Mouse (Mus musculus) macrophage (primary cell): ENCODE results near the gene Poc5. TPM values are rescaled to one million over a fixed set of nuclear protein-coding genes. Genes with fewer than 3 reads are reported as not detected.

Experiments
- H3K27ac ChIP-seq: fragments of 350-480 bp; formaldehyde crosslinking; 2 replicates; pipeline ENCODE4 v1.9.0; 2021
- H3K36me3 ChIP-seq: fragments of 350-480 bp; formaldehyde crosslinking; 2 replicates; pipeline ENCODE4 v1.9.0; 2021; ENCODE audit errors: inconsistent target
- H3K4me3 ChIP-seq: fragments of 350-480 bp; formaldehyde crosslinking; 2 replicates; pipeline ENCODE4 v1.9.0; 2021; ENCODE audit errors: inconsistent target
- H3K79me2 ChIP-seq: fragments of 350-480 bp; formaldehyde crosslinking; 2 replicates; pipeline ENCODE4 v1.9.0; 2021; ENCODE audit errors: inconsistent target
- WGBS: methylation state at CpG from one replicate; pipeline ENCODE4 v1.1.7; 2026; ENCODE audit warnings: inconsistent platforms; ENCODE audit not compliant: missing documents; 5-methylcytosine and 5-hydroxymethylcytosine counted together
- polyA plus RNA-seq: library from polyadenylated mRNA; stranded (reverse); fragments of 250-400 nt; gene quantifications from 3 replicates; pipeline ENCODE4 v1.2.4, GENCODE M21; 2018; ENCODE audit warnings: inconsistent platforms
- total RNA-seq, 78 experiments: library from RNA; depleted of rRNA; stranded (reverse); fragments of 250-400 nt; gene quantifications; 1 replicate in 9 of 78; 2 replicates in 24 of 78; 3 replicates in 43 of 78; 4 replicates in 2 of 78; pipeline ENCODE4 v1.2.4; 2018; ENCODE audit warnings: inconsistent platforms in 56 of 78

The Poc5 gene
- total RNA-seq (2018; cell fraction: chromatin; rRNA removed): 10 to 100 TPM in 21 of 26 experiments, 1 to 10 TPM in 5; 4.9 to 47.5 (median 23.9) TPM
- 10 to 100 TPM in 2 of 26 experiments, 1 to 10 TPM in 24; 2.9 to 10.6 (median 7.1) TPM for total RNA-seq (2018; cell fraction: cytosol; rRNA removed)
- 10 to 100 TPM in 17 of 26 experiments, 1 to 10 TPM in 9; 5.0 to 31.4 (median 13.4) TPM for total RNA-seq (2018; cell fraction: nucleus; rRNA removed)
- polyA plus RNA-seq: 4.6 to 6.2 TPM (median 4.9 TPM) in 3 replicates

DNA sequence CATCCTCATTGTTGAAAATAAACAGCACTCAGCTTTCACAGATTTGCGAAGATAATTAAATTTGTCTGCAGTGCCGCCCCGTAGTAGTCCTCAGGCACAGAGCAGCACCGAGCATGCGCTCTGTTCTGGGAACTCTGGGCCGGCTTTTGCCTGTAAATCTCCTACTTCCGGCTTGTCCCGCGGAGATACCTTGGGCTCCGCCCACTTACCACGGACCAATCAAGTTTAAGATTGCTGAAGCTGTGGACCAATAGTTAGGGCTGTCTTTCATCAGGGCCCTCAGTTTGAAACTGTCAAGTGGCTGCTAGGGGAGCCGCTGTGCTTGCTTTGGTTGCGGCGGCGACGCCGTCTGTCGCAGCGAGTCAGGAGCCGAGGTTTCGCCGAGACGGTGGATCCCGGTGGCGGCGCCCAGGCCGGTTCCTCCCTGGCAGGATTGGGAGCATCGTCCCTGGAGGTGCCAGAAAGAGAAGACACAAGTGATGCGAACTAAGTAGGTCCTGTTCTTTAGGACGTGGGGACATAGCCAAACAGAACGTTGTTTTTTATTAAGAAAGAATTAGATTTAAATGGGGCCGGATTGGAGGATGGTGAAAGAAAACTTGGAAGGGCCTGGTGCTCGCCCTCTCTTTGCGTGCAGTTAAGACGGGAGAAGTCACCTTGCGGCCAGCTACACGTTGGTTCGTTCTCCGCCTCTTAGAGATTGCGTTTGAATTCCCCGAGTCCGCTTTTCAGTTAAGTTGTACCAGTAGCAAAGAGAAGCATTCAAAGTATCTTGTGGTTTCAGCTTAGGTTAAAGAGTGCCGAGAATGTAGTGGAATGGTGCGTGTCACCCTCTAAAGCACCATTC lies at the start of gene Poc5:
TSS of gene Poc5 (plus strand) at position 253 of the 847 bp plus-strand sequence.
- H3K27ac ChIP-seq: peak within 1 kb of the TSS; percentile 38
- H3K36me3 ChIP-seq: peaks cover 26% of the 10 kb centered on the region
- peak within 1 kb of the TSS; percentile 98 for H3K4me3 ChIP-seq
- H3K79me2 ChIP-seq: peaks cover 24% of the 10 kb centered on the region
- WGBS: under 1% methylated on average over 44 of the region's 44 CpGs

- 86% methylated on average over 3 of the region's 3 CpGs for WGBS
- H3K4me3 ChIP-seq: no peak overlapping the region
- no peaks in the 10 kb centered on the region for H3K79me2 ChIP-seq
- no peaks in the 10 kb centered on the region for H3K36me3 ChIP-seq
- no peak overlapping the region for H3K27ac ChIP-seq
These were observed 46.6 kb upstream of the Poc5 start for GRCm38 (mm10) chr13:96341461-96341860.

DNA sequence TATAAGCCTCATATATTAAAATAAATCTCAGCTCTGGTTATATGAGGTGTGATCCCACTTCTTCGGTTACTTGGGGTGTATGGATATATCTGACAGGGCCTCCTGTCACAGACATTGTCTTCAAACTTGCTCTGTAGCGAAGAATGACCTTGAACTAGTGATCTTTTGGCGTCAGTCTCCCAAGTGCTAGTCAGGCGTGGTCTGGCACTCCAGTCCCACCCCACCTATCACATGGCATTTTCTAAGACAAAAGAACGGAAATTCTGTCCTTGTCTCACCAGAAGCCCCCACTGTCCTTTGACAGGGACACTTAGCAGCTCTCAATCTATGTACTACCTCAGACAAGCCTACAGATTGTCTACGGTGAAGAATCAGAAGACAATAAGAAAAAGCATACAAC lies 43.3 kb upstream of the Poc5 start:
- 91% methylated on average over 6 of the region's 6 CpGs for WGBS
- Histone ChIP-seq H3K4me3 (no peak overlapping the region), H3K79me2 (no peaks in the 10 kb centered on the region), H3K36me3 (no peaks in the 10 kb centered on the region), H3K27ac (no peak overlapping the region)

GRCm38 (mm10) chr13:96346581-96346980 lies 41.5 kb upstream of the Poc5 start:
- Histone ChIP-seq H3K36me3 (no peaks in the 10 kb centered on the region), H3K27ac (no peak overlapping the region), H3K79me2 (no peaks in the 10 kb centered on the region), H3K4me3 (no peak overlapping the region)
- WGBS: 79% methylated on average over 3 of the region's 3 CpGs

- Histone ChIP-seq H3K79me2 (no peaks in the 10 kb centered on the region), H3K36me3 (no peaks in the 10 kb centered on the region), H3K4me3 (no peak overlapping the region), H3K27ac (no peak overlapping the region)
- WGBS: 87% methylated on average over 5 of the region's 6 CpGs
These were observed 37.9 kb upstream of the Poc5 start for GRCm38 (mm10) chr13:96350207-96350606.

- Histone ChIP-seq H3K27ac (no peak overlapping the region), H3K79me2 (no peaks in the 10 kb centered on the region), H3K4me3 (no peak overlapping the region), H3K36me3 (no peaks in the 10 kb centered on the region)
- WGBS: 91% methylated on average over 12 of the region's 12 CpGs
These were observed 36.8 kb upstream of the Poc5 start for GRCm38 (mm10) chr13:96351264-96351663.

DNA sequence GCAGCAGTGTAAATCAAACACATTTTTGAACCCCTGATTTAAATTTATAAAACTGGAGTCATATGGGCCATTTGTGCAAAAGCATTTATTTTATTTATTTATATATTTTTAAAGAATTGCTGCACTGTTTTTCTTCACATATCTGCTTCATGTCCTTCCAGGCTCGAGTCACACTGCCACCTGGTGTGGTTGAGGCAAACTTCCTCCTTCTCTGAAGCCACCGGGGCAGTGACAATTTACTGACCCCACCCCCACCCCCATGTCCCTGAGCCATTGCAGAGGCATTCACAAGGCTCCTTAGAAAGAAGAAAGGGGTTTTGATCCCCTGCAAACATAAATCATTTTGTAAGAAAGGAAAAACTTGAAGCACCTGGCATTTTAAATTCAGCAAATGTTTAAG lies 12.6 kb upstream of the Poc5 start:
- Histone ChIP-seq H3K36me3 (no peaks in the 10 kb centered on the region), H3K27ac (no peak overlapping the region), H3K4me3 (no peak overlapping the region), H3K79me2 (no peaks in the 10 kb centered on the region)
- 9% methylated on average over 2 of the region's 2 CpGs for WGBS

- Histone ChIP-seq H3K36me3 (no peaks in the 10 kb centered on the region), H3K27ac (no peak overlapping the region), H3K4me3 (no peak overlapping the region), H3K79me2 (no peaks in the 10 kb centered on the region)
- 96% methylated on average over 13 of the region's 18 CpGs for WGBS
These were observed 11.2 kb upstream of the Poc5 start for GRCm38 (mm10) chr13:96376871-96377270.

GRCm38 (mm10) chr13:96377883-96378282 lies 10.2 kb upstream of the Poc5 start:
- no peak overlapping the region for H3K4me3 ChIP-seq
- no peak overlapping the region for H3K27ac ChIP-seq
- WGBS: 27% methylated on average over 4 of the region's 4 CpGs
- no peaks in the 10 kb centered on the region for H3K36me3 ChIP-seq
- no peaks in the 10 kb centered on the region for H3K79me2 ChIP-seq

DNA sequence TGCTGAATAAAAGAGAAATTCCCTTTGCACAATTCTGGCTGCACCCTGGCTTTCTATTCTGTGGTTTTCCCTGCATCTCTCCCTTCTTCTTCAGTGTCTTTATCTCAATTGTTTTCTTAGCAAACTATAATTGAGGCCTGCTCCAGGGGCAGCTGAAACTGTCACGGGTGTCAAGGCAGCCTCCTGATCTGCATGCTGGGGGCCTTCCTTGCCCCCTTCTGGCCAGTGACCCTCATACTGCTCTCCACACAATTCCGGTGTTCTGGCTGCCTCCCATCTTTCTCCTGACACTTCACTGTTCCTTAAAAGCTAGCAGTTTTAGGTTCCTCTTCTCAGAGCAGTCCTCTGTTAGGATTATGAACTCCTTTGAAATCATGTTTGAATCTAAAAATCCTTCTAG lies 1.2 kb downstream of the Poc5 start:
- WGBS: 49% methylated on average over 2 of the region's 2 CpGs
- peaks cover 24% of the 10 kb centered on the region for H3K79me2 ChIP-seq
- peak overlapping the region; percentile 98 for H3K4me3 ChIP-seq
- H3K27ac ChIP-seq: no peak overlapping the region
- peaks cover 33% of the 10 kb centered on the region for H3K36me3 ChIP-seq

DNA sequence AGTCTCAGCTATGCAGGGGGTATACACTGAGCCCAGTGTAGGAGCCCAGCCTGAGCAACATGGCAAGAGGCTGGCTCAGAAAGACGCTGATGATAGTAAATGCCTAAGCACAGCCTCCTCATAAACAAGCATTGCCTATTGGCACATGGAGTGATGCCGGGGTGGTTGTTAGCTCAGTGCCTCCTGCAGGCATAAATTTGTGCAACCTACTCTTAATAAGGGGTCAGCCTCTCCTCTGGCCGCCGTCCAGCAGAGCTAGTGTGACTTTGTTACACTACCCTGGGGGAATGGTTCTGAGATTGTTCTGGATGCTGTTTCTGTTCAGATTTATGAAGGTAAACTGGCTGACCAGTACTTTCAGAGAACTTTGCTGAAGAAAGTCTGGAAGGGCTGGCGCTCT lies 13.2 kb downstream of the Poc5 start:
- no peaks in the 10 kb centered on the region for H3K79me2 ChIP-seq
- 100% methylated on average over 5 of the region's 5 CpGs for WGBS
- H3K27ac ChIP-seq: no peak overlapping the region
- peaks cover 92% of the 10 kb centered on the region for H3K36me3 ChIP-seq
- H3K4me3 ChIP-seq: no peak overlapping the region

DNA sequence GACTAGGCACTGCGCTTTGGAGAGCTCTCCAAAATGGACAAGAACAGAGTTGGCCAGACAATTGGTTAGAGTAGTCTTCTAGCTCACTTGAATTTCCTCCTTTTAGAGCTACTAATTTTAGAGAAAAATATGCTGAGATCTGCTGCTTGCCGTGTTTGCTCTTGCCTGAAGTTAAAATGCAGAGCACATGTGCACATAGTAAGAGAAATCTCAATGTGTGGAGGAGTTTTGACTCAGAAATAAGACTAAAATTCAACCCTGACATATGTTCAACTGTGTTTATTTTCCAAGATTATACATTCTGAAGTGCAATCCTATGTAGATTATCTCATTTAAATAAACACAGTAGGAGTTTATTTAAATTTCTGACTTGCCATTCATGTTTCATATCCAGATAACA lies 17.4 kb downstream of the Poc5 start:
- H3K27ac ChIP-seq: no peak overlapping the region
- WGBS: 86% methylated on average over 2 of the region's 2 CpGs
- peaks cover 83% of the 10 kb centered on the region for H3K36me3 ChIP-seq
- no peaks in the 10 kb centered on the region for H3K79me2 ChIP-seq
- H3K4me3 ChIP-seq: no peak overlapping the region

DNA sequence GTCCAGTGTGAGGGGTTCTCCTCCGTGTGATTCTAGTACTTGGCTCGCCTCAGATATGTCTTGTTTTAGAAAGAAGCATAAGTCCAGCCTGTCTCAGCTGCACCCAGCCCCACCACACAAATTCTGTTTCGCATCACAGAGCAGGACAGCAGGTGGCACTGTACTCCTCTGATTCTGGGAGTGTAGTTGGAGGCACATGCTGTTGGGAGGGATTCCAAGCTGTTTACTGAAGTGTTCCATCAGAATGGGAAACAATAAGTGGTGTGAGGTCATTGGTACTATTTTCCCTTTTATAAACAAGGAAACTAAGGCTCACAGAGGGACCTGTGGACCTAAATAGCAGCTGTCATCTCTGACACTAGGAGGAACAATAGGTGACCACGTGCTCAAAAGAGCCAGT lies 18.9 kb downstream of the Poc5 start:
- Histone ChIP-seq H3K79me2 (no peaks in the 10 kb centered on the region), H3K4me3 (no peak overlapping the region), H3K36me3 (peaks cover 78% of the 10 kb centered on the region), H3K27ac (no peak overlapping the region)
- 92% methylated on average over 4 of the region's 4 CpGs for WGBS

DNA sequence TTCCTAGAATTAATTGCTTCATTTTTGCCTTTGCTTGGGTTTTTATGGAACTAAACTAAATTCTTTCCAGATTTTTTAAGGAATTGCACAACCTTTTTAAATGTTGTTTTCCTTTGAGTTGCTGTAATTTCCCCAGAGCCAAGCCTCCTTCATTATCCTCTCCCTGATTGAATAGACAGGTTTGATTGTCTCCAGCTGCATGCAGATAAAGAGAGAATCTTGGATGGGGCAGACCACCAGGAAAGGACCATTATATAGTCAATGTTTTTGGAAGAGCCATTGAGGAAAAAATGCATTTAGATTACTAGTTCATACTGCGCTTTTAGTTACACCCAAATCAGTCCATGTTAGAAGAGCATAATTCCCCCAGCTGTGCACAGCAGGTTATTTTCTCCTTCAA lies 20.7 kb downstream of the Poc5 start:
- Histone ChIP-seq H3K27ac (no peak overlapping the region), H3K4me3 (no peak overlapping the region), H3K79me2 (no peaks in the 10 kb centered on the region), H3K36me3 (peaks cover 70% of the 10 kb centered on the region)
- 100% methylated on average over 1 of the region's 1 CpGs for WGBS

DNA sequence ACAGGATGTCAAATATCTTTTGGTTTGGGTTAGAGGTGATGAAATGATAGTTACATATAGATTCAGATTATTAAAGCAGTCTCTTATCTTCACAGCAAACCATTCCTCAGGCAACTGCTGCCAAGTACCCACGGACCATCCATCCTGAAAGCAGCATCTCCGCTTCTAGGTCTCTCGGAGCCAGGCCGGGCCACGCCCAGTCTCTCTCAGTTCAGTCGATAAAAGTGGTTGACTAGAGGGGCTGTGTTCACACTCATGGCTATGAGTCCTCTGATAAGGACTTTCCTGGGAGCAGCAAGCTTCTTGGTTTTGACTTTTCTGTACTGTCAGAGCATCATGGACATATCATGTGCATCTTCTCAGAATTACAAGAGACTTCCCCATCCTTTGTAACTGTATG lies 26.3 kb downstream of the Poc5 start:
- H3K36me3 ChIP-seq: peaks cover 63% of the 10 kb centered on the region
- 89% methylated on average over 6 of the region's 6 CpGs for WGBS
- H3K27ac ChIP-seq: no peak overlapping the region
- no peaks in the 10 kb centered on the region for H3K79me2 ChIP-seq
- H3K4me3 ChIP-seq: no peak overlapping the region
